Mouse (Mus musculus) cerebellum, adult 2 months (tissue): ENCODE measurements at regions not wholly inside any gene's neighbourhood (a gene's known extent, or its start where the extent isn't known, plus 50 kb on each side); places are given as distances from the start of the nearest gene placed in this dataset.

Experiments
- CTCF ChIP-seq: fragments of 200-500 bp; IDR thresholded peaks from 2 replicates; pipeline ENCODE4 v1.5.1; 2011; ENCODE audit warnings: low read depth, mild to moderate bottlenecking, control low read depth, low read length, moderate library complexity, borderline replicate concordance; ENCODE audit not compliant: insufficient read depth
- POLR2A ChIP-seq: fragments of 200-500 bp; IDR thresholded peaks from 2 replicates; pipeline ENCODE4 v1.6.1; 2011; ENCODE audit warnings: low read length, control low read depth, borderline replicate concordance; ENCODE audit not compliant: insufficient read depth

DNA sequence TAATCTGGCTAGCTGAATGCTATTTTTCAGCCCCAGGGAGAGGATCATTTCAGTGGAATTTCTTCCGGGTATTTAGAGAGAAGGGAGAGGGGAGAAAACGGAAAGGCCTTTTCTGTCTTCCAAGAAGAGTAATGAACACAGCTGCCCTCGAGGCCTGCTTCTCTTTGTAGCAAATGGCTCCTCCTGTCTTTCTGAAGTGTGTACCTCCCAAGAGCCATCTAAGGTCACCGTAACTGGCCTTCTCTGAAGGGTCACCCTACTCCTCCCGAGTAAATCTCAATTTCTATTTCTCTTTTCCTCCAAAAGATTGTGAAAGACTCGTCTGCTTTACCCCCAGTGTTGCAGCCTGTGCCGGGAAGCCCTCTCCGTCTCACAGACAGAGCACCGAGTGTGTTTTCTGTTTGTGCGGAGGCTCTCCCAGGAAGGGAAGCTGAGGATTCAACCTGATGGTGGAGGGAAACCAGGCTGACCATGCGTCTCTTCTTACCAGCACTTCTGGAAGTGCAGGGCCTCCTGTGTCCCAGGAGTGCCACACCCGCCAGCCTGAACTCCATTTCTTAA is 80.6 kb downstream of the Tmx1 start:
- TF ChIP-seq CTCF (no peak), POLR2A (no peak)
